Mouse (Mus musculus) embryonic facial prominence, embryonic 14.5 days (tissue): Measurements from ENCODE around the gene Igf1r. TPM values are rescaled to one million over a fixed set of nuclear protein-coding genes. Genes with fewer than 3 reads are reported as not detected.

Source experiments
- ATAC-seq: fragments of 200-750 bp; cut with Nextera tagmentation; 2 replicates; pipeline ENCODE4 v1.8.0; 2017; ENCODE audit warnings: low read depth, moderate number of reproducible peaks, moderate TSS enrichment
- DNase-seq: peaks from one replicate; pipeline ENCODE4 v3.0.0-alpha.2; 2015; ENCODE audit warnings: low spot score
- H3K27ac ChIP-seq: fragments of 300-500 bp; sonication (generic); replicated peaks from 2 replicates; pipeline ENCODE4 v1.5.1; 2014; ENCODE audit warnings: low read depth, mild to moderate bottlenecking, low read length, moderate library complexity
- H3K27me3 ChIP-seq: fragments of 300-500 bp; sonication (generic); replicated peaks from 2 replicates; pipeline ENCODE4 v1.6.1; 2014; ENCODE audit warnings: low read length; ENCODE audit not compliant: control insufficient read depth, insufficient read depth
- H3K36me3 ChIP-seq: fragments of 300-500 bp; sonication (generic); 2 replicates; pipeline ENCODE4 v1.6.1; 2014; ENCODE audit warnings: low read length, mixed read lengths; ENCODE audit not compliant: control insufficient read depth, insufficient read depth
- H3K4me1 ChIP-seq: fragments of 300-500 bp; sonication (generic); 2 replicates; pipeline ENCODE4 v1.6.1; 2014; ENCODE audit warnings: antibody characterized with exemption, low read length; ENCODE audit not compliant: control insufficient read depth, insufficient read depth
- H3K4me2 ChIP-seq: fragments of 300-500 bp; sonication (generic); 2 replicates; pipeline ENCODE4 v1.6.1; 2014; ENCODE audit warnings: low read depth, mild to moderate bottlenecking, low read length, moderate library complexity, mixed read lengths
- H3K4me3 ChIP-seq: fragments of 300-500 bp; sonication (generic); 2 replicates; pipeline ENCODE4 v1.5.1; 2014; ENCODE audit warnings: low read depth, mild to moderate bottlenecking, low read length
- H3K9ac ChIP-seq: fragments of 300-500 bp; sonication (generic); 2 replicates; pipeline ENCODE4 v1.6.1; 2014; ENCODE audit warnings: low read depth, mild to moderate bottlenecking, low read length, moderate library complexity, mixed read lengths
- H3K9me3 ChIP-seq: fragments of 300-500 bp; sonication (generic); 2 replicates; pipeline ENCODE4 v1.6.1; 2016; ENCODE audit warnings: low read length; ENCODE audit not compliant: control insufficient read depth
- WGBS: fragments of 180-500 bp; shearing (Covaris S2); extraction: QIAGEN DNeasy Blood & Tissue Kit; methylation state at CpG from one replicate; pipeline ENCODE4 v1.1.7; 2014; 5-methylcytosine and 5-hydroxymethylcytosine counted together
- polyA plus RNA-seq: library from polyadenylated mRNA; unstranded; fragments of >200 nt; fragmentation: Nextera tagmentation; extraction: Ambion mirVana; gene quantifications from 2 replicates; pipeline ENCODE4 v1.2.1, GENCODE M21; 2014

Gene Igf1r
- polyA plus RNA-seq, 1 experiment from 2014 or later = 16.8 TPM

DNA sequence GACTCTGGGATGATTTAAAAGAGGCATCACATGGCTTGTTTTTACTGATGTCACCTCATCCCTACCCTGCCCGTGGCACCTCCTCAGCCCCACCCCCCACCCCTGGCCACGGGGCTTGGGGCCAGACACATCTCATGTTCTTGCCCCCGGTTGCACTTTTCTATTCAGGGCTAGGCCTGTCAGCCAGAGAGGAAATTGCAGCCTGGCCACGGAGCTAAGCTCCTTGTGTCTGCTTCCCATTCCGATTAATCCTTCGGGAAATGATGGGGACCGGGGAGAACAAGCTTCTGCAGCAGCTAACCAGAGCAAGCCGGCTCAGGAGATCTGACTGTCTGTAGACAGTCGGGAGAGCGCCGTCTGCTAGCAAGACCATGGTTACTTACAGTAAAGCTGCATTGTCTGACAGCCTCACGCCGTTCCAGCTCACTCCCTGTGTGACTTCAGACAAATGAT lies 270.8 kb downstream of the Igf1r start:
- Histone ChIP-seq H3K4me2 (no peak overlapping the region), H3K9me3 (no peaks in the 10 kb centered on the region), H3K4me1 (peaks cover 9% of the 10 kb centered on the region; the same call in 1 of the 2 replicates), H3K27me3 (no peaks in the 10 kb centered on the region), H3K36me3 (peaks cover 73% of the 10 kb centered on the region), H3K9ac (peak overlapping the region; percentile 36; the same call in 1 of the 2 replicates), H3K4me3 (no peak overlapping the region), H3K27ac (peak overlapping the region; percentile 30; the same call in 1 of the 2 replicates)
- DNase-seq = peak; percentile 87
- ATAC-seq = peak; percentile 58
- 17% methylated on average over 13 of the region's 13 CpGs for WGBS

GRCm38 (mm10) chr7:68224006-68224405 lies 271.4 kb downstream of the Igf1r start:
- WGBS = 88% methylated on average over 5 of the region's 5 CpGs
- Histone ChIP-seq H3K36me3 (peaks cover 67% of the 10 kb centered on the region), H3K4me3 (no peak overlapping the region)

GRCm38 (mm10) chr7:68225427-68226054 lies 272.9 kb downstream of the Igf1r start:
- 89% methylated on average over 9 of the region's 9 CpGs for WGBS
- peaks cover 67% of the 10 kb centered on the region for H3K36me3 ChIP-seq
- no peak for ATAC-seq
- no peak overlapping the region for H3K4me2 ChIP-seq
- H3K4me3 ChIP-seq = no peak overlapping the region
- no peak for DNase-seq
- no peak overlapping the region for H3K9ac ChIP-seq
- H3K27me3 ChIP-seq = no peaks in the 10 kb centered on the region
- no peaks in the 10 kb centered on the region for H3K9me3 ChIP-seq
- no peak overlapping the region for H3K27ac ChIP-seq
- peaks cover 9% of the 10 kb centered on the region; the same call in 1 of the 2 replicates for H3K4me1 ChIP-seq

More at GRCm38 (mm10) chr7:68224006-68224405, 271.4 kb downstream of the Igf1r start:
- ATAC-seq (0 out of 2 replicates have a peak, but pooled peaks have one; percentile 41), DNase-seq (no peak)
- Histone ChIP-seq H3K4me2 (no peak overlapping the region), H3K9me3 (no peaks in the 10 kb centered on the region), H3K4me1 (peaks cover 9% of the 10 kb centered on the region; the same call in 1 of the 2 replicates), H3K9ac (no peak overlapping the region), H3K27me3 (no peaks in the 10 kb centered on the region), H3K27ac (peak overlapping the region; percentile 30)

DNA sequence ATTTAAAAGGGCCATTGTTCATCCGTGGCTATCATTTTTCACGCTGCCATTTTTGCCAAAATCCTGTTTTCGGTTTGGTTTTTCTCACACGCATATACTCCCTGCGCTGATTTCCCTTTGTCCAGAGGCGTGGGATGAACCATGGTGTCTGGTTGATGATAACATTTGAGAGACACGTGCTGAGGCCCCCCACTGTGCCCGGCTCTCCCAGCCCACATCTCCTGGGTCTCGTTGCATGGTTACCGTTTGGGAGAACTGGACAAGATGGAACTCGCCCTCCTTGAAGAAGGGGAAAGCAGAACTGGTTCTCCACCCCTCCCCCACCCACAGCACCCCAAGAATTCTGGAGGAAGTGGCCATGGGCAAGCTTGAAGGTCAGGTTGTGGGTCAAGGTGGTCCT lies 274.4 kb downstream of the Igf1r start:
- Histone ChIP-seq H3K36me3 (peaks cover 65% of the 10 kb centered on the region), H3K9me3 (no peaks in the 10 kb centered on the region), H3K4me1 (peaks cover 9% of the 10 kb centered on the region; the same call in 1 of the 2 replicates), H3K4me2 (no peak overlapping the region), H3K27me3 (no peaks in the 10 kb centered on the region), H3K4me3 (no peak overlapping the region), H3K27ac (no peak overlapping the region), H3K9ac (no peak overlapping the region)
- DNase-seq (no peak), ATAC-seq (no peak)
- WGBS = 79% methylated on average over 11 of the region's 11 CpGs

DNA sequence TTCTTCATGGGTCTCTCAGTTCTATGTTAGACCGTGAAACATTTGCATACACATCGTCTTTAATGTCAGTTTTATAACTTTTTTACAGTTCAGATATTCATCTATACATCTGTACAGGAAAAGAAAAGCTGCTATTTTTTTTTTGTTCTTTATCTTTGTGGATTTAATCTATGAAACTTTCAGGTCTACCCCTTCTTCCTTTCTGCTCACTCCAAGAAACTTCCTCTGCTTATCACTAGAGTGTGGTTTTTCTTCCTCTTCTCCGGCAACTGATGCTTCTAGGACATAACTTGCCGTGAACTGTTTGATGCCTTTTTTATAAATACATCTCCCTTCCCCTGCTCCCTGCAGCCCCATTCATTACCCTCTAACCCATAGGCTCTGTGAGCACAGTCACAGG lies 275.0 kb downstream of the Igf1r start:
- no peak for DNase-seq
- 71% methylated on average over 4 of the region's 4 CpGs for WGBS
- Histone ChIP-seq H3K4me1 (peaks cover 9% of the 10 kb centered on the region; the same call in 1 of the 2 replicates), H3K4me3 (no peak overlapping the region), H3K9ac (no peak overlapping the region), H3K27me3 (no peaks in the 10 kb centered on the region), H3K4me2 (no peak overlapping the region), H3K9me3 (no peaks in the 10 kb centered on the region), H3K27ac (no peak overlapping the region), H3K36me3 (peaks cover 59% of the 10 kb centered on the region)
- no peak for ATAC-seq

GRCm38 (mm10) chr7:68228491-68228890 lies 275.9 kb downstream of the Igf1r start:
- Histone ChIP-seq H3K27ac (no peak overlapping the region), H3K27me3 (no peaks in the 10 kb centered on the region), H3K9ac (no peak overlapping the region), H3K36me3 (peaks cover 59% of the 10 kb centered on the region), H3K4me1 (peaks cover 8% of the 10 kb centered on the region; the same call in 1 of the 2 replicates), H3K4me3 (no peak overlapping the region), H3K4me2 (no peak overlapping the region), H3K9me3 (no peaks in the 10 kb centered on the region)
- 35% methylated on average over 6 of the region's 6 CpGs for WGBS
- DNase-seq (no peak), ATAC-seq (no peak)

DNA sequence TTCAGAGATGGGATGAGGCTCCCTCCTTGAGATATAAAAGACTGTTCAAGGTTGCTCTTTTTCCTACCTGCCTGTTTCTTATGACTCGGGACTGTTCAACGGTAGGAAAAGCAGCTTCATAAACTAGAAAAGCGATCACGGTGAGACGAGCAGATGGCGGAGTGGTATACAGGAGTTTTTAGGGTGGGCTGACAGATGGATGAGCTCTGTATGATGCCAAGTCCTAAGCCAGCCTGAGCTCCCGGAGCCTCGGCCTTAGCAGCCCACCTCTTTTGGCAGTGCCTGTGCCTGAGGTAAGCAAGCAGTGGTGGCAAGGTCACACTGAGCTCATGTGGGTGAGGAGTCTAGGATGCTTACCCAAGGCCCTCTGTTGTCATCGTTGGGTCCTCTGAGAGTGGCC lies 278.2 kb downstream of the Igf1r start:
- Histone ChIP-seq H3K27me3 (no peaks in the 10 kb centered on the region), H3K9me3 (no peaks in the 10 kb centered on the region), H3K4me1 (peaks cover 10% of the 10 kb centered on the region), H3K27ac (no peak overlapping the region), H3K4me2 (no peak overlapping the region), H3K4me3 (no peak overlapping the region), H3K36me3 (peaks cover 48% of the 10 kb centered on the region), H3K9ac (no peak overlapping the region)
- ATAC-seq = no peak
- 90% methylated on average over 9 of the region's 9 CpGs for WGBS
- no peak for DNase-seq

DNA sequence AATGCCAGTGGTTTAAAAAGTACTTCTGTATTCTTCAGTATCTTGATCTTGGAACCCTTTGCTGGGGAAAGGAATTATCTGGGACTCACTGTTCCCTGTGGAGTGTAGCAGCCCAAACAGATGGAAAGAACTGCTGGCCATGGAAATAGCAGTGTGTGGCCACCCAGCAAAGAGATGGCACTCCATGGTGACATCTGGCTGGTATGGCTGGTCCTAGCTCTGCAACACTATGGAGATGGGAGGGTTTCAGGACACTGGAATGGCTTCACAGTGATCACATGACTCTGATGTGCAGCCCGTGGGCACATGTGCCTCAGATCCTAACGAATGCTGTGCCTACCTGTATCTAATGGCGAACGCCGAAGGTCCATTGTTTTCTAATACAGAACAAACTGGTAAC lies 279.9 kb downstream of the Igf1r start:
- DNase-seq (no peak), ATAC-seq (no peak)
- Histone ChIP-seq H3K27me3 (no peaks in the 10 kb centered on the region), H3K27ac (peak overlapping the region; percentile 19; the same call in 1 of the 2 replicates), H3K36me3 (peaks cover 31% of the 10 kb centered on the region), H3K4me2 (no peak overlapping the region), H3K4me1 (peaks cover 10% of the 10 kb centered on the region), H3K9ac (no peak overlapping the region), H3K4me3 (no peak overlapping the region), H3K9me3 (no peaks in the 10 kb centered on the region)
- 83% methylated on average over 5 of the region's 5 CpGs for WGBS
